Mouse (Mus musculus) left cerebral cortex, adult 9 months (tissue): ENCODE measurements around the gene 9030025P20Rik.
"Not testable (repeated sequence)": the region's sequence is repeated elsewhere in the genome, so short reads cannot be mapped to it uniquely, and the experiment has no call there.

Experiments used
- DNase-seq, 2 experiments: peaks; one replicate each; pipeline ENCODE4 v3.0.0; 2022; ENCODE audit warnings: low spot score in 2 of 2

The 9030025P20Rik gene

DNA sequence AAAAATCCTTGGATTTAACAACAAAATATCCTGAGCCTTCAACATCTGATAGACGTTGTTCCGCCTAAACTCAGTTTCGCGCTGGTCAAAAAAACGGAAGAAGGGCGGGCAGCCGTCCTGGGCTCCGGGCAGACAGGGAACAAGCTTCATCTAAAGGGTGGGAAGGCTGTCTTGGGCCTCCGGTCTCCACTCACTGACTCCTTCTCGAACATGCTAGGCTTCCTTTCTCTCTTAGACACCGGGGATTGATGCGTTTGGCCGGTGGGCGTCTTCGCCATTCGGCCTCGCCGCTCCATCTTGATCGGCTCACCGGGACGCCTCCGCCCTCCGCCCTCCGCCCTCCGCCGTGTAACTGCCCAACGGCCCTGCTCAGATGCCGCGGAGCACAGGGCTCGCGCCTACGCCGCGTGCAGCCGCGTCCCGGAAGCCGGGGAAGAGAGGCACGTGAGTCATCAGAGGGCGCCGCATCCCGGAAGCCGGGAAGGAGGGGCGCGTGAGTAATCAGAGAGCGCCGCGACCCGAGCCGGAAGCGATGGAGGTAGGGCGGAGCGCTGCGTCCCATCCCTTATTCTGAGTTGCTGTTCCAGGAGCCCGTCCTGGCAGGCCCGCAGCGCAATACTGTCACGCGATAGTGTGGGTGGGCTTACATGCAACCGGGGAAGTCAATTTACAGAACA is at the start of gene 9030025P20Rik, which contains the start of gene Gm3417:
TSS of gene 9030025P20Rik (plus strand) at position 107 of the 677 bp plus-strand sequence.
TSS of gene Gm3417 (minus strand) at position 429 of the 677 bp plus-strand sequence.
- DNase-seq = not testable (repeated sequence)

GRCm38 (mm10) chr17:14928631-14929030 is 49.6 kb upstream of the 9030025P20Rik start:
- no peak for DNase-seq

GRCm38 (mm10) chr17:14930697-14931096 is 47.6 kb upstream of the 9030025P20Rik start:
- DNase-seq = no peak

DNA sequence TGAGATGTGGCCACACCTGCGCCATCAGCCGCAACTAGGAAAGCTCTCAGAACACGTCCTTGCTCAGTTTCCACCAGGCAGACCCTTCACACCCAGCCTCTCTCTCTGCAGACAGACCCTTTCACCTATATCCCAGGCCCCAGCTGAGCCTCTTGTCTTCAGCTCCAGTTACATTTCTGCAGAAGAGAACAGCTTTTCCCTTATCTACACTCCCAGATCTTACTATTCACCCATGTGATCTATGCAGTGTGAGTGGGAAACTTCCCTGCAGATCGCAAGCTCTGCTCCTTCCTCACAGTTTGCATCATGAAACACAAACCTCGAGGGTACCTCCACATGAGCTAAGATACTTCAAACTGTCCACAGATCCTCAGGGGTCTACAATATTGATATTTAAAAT is 46.8 kb upstream of the 9030025P20Rik start:
- DNase-seq = no peak

GRCm38 (mm10) chr17:14935280-14935679 is 43.0 kb upstream of the 9030025P20Rik start:
- DNase-seq = not testable (repeated sequence)

DNA sequence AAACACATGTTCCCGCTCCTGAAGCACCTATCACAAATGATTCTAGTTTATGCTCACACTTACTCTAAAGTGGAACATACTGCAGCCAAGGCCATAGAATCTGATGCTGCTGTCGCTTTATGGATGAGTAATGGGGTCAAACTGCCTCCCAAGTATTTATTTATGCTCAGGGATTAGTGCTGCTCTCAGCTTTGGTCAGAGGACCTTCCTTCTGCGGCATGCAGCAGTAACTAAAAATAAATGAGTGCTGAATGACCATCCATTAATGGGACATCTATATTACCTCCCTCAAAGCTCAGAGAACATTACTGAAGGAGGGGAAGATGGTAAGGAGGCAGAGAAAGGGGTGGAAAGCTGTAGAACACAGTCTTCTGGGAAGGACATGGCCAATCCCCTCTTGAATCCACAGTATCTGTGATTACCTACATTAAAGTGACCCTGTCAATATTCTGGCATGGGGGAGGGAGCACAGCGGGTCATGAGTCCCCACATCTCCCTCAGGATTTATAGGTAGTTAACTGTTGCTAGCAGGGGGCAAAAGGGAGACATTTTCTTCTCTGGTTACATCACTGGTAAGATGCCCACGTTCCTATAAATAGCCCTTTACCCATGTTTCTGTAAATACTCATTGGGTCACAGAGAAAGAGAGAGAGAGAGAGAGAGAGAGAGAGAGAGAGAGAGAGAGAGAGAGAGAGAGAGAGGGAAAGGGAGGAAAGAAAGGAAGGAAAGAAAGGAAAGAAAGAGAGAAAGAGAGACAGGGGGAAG is 42.2 kb upstream of the 9030025P20Rik start:
- DNase-seq = no peak

DNA sequence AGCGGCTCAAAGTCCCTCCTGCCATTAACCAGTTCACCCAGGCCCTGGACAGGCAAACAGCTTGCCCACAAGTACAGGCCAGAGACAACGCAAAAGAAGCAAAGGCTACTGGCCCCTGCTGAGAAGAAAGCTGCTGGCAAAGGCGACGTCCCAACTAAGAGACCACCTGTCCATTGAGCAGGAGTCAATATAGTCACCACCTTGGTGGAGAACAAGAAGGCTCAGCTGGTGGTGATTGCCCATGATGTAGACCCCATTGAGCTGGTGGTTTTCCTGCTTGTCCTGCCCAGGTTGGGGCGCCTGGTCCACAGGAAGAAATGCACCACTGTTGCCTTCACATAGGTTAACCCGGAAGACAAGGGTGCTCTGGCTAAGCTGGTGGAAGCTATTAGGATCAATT is 36.1 kb upstream of the 9030025P20Rik start:
- not testable (repeated sequence) for DNase-seq

DNA sequence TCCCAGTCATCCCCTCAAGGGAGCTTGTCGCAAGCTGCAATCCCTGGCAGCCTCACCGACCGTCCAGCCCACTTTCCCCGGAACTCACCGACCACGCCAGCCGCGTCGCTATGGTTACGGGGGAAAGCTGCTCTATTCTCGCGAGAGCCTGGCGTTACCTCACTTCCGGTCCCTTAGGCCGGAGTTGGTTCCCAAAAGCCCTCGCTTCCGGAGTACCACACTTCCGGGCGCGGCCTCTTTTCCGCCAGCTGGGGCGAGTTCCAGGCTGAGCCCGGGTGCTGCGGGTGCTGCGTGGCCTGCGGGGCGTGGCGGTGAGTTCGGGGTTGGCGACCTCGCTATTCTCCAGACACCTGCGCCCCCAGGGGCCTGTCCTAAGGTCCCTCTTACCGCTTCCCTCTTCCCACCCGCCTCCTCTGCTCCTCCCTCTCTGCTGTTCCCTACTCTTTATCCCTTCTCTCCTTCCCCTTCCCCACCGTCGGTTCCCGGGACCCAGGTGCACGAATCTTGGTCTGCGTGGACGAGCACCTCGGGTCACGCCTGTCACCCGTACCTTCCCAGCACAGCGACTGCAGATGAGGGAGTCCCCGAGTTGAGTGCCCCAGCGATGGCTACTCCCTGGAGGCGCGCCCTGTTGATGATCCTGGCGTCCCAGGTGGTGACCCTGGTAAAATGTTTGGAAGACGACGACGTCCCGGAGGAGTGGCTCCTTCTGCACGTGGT is 35.1 kb upstream of the 9030025P20Rik start, which contains the start of the genes Wdr27 and 1600012H06Rik:
TSS of gene Wdr27 (minus strand) at position 150 of the 720 bp plus-strand sequence.
TSS of gene 1600012H06Rik (plus strand) at position 176 of the 720 bp plus-strand sequence.
- DNase-seq = peak; percentile 94 to 98

DNA sequence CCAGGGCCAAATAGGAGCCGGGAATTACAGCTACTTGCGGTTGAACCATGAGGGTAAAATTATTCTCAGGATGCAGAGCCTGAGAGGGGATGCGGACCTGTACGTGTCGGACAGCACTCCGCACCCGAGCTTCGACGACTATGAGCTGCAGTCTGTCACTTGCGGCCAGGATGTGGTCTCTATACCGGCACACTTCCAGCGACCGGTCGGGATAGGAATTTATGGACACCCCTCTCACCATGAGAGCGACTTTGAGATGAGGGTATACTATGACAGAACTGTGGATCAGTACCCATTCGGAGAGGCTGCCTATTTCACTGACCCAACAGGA is 34.6 kb upstream of the 9030025P20Rik start:
- no peak for DNase-seq

GRCm38 (mm10) chr17:14944551-14944950 is 33.7 kb upstream of the 9030025P20Rik start:
- no peak for DNase-seq

DNA sequence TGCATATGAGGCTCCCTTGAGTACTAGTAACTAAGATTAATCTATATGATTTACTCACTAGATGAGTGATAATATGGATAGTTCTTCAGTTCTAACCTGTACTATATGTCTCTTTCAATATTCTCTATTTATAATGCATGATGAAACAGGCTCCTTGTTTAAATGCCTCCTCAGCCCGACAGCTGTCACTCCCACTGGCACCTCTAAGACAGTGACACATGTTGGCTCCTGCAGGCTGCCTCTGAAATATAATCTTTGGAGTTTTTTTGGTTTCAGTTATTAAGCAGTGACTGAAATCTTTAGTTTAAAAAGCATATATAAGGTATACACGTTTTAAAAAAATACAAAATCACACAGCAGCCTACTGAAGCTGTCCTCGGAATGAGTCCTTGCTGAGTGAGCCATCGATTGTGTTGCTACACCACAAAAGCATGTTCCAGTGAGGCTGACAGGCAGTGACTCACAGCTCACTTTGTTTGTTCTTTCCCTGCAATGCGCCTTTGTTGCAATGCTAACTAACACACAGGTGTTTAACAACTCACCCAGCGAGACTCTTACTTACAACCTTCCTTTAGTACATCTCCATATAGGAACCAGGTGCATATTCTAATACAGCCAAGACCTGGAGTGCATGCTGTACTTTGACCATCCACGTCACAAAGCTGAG is 29.0 kb upstream of the 9030025P20Rik start:
- no peak for DNase-seq

DNA sequence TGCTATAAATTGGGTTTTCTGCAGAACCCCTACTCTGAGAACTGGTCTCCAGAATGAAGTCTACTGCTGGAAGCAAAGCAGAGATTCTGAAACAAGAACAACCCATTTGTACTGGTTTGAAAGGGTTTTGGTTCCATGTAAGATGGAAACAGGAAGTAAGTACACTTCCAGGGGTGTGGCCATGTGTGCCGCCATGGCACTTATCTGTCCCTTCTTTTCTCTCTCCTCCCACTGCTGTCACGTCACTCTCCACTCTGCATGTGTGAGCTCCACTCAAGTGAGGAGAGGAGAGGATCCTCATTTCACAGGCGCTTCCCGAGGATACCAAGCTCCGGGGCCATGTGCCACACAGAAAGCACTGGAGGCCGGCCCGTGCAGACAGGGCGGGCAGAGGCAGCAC is 24.8 kb upstream of the 9030025P20Rik start:
- no peak for DNase-seq

DNA sequence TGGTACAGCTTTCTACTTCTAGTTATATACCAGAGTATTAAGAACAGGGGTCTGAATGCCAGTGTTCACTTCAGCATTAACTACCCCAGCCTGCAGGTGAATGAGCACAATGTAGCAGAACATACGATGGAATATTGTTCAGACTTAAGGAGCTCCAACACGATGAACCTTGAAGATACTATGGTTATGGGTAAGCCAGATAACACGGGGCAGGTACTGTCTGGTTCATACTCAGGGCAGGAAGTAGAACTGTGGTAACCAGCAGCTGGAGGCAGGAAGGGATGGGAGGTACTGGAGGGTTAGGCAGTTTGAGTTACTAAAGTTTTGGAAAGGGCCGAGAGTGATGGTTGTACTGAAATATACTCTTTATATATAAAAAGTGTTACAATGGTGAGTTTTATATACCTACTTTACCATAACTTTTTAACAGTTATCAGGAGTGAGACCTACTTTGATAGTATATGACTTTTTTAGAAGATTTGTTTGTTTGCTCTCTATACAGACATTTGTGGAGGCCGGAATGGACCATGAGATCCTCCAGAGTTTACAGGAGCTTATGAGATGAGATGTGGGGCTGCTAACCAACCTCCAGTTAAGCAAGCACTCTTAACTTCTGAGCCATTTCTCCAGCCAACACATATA is 19.5 kb upstream of the 9030025P20Rik start:
- no peak for DNase-seq

GRCm38 (mm10) chr17:14959979-14960378 is 18.3 kb upstream of the 9030025P20Rik start:
- DNase-seq = no peak

GRCm38 (mm10) chr17:14960520-14960919 is 17.7 kb upstream of the 9030025P20Rik start:
- DNase-seq = no peak

DNA sequence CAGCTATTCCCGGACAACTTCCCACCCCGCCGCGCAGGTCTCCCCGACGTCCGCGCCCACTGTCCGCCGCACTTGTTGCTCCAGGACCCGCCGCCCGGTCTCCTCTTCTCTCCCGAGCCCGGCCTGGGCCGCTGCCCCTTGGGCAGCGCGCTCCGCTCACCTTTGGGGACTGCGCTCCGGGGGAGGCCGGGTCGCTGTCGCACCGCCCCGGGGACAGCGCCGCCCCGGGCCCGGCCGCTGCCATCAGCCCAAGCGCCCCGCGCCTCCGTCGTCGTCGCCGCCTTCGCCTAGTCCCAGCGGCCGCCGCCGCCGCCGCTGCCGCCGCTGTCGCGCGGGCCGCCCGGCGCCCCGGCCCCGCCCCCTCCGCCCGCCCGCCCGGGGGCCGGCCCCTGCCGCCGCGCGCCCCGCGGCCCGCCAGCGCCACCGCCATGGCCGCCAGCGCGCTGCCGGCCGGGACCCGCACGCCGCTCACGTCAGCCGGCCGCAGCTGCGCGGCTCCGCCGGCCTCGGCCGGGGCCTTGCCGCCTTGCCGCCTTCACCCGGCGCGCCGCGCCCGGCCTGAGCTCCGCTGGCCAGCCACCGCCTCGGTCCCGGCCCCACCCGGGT is 17.2 kb upstream of the 9030025P20Rik start, which contains the start of gene Phf10:
TSS of gene Phf10 (minus strand) at position 323 of the 606 bp plus-strand sequence.
- DNase-seq = not testable (repeated sequence)

GRCm38 (mm10) chr17:14961557-14962154 is 16.6 kb upstream of the 9030025P20Rik start:
- not testable (repeated sequence) for DNase-seq

DNA sequence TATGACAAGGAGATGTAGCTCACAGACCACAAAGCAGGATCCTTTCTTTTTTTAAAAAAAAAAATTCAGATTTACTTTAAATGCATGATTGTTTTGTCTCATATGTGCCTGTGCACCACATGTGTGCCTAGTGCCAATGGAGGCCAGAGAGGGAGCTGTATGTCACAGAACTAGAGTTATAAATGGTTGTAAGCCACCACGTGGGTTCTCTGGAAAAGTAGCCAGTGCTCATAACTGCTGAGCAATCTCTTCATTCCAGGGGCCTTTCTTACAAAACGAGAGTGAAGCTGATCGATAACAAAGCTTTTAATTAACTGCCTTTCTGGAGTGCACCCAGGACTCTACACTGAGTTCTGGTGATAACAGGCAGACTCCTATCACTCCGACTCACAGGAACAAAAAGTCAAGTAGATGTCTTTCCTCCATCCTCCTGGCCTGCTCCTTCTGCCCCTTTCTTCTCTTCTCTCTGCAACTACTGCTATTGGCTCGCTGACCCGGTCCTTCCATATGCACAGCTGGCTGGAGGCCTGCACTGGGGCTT is 9.8 kb upstream of the 9030025P20Rik start:
- DNase-seq = not testable (repeated sequence)

DNA sequence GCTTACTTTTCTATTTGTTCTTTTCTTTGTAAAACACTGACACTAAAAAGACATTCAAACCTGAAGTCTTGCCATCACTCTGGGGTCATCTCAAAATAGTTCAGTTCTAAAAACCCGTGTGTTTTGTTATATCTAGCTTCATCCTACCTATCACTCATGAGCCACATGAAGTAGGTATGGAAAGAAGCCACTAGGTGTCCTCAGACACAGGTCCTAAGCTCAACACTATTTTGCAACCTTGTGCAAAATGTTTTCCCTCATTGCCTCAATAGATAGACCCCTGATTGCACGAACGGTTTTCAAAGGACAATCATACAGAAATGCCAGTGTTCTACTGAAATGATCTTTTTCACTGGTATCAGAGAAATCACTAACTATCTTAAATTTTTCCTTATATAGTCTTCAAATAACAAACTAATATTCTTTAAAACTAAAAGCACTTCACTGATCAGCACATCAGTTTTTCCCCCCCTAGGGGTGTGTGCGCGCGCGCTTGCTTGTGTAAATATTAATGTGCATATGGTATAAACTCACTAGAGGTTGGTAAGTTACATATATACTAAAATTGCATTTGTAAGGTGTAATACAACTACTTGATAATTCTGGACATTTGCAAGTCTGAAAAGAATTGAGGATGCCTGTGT is 428 bp upstream of the 9030025P20Rik start:
- DNase-seq = not testable (repeated sequence)
